Mouse (Mus musculus) liver, embryonic 14.5 days (tissue): Measurements from ENCODE around the gene Mdga2.

ENCODE experiments used
- CTCF ChIP-seq: IDR thresholded peaks from 2 replicates; pipeline ENCODE4 v1.5.1; 2016; ENCODE audit warnings: antibody characterized with exemption, low read depth, control low read depth
- EP300 ChIP-seq: IDR thresholded peaks from 2 replicates; pipeline ENCODE4 v1.6.1; 2016; ENCODE audit warnings: antibody characterized with exemption, low read depth

DNA sequence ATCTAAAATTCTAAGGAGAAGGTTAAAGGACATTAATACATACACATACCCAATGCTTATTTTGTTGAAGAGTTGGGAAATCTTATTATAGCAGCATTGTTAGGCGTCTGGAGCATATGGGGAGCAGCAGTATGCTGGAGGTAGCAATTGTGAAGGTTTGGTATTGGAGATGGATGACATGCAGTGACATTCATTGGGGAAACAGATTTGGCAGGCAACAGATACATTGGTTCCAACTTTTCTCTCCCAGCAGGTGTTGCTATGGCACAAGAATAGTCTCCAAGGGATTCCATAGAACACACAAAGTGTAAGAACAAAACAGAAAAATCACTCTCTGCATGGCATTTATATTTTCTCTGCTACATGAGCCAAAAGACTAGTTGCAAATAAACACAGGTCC, 581.9 kb downstream of the Mdga2 start:
- TF ChIP-seq CTCF, result no peak
- no peak for TF ChIP-seq EP300
